16 mouse cellular contexts compared by ENCODE assay signal in genomic region chr5:150711503-150711902, GRCm38 (mm10).
"Had no signal": no experiment of that assay in that cellular context is flagged by ENCODE, and none has a peak within 500 bp of the region (broad histone marks: within the 10 kb centered on the region; RNA-seq: fewer than 3 reads in every experiment).

No protein-coding gene starts in this region.

- H3K36me3 ChIP-seq: limb, embryonic 13.5 days; midbrain, embryonic 15.5 days; neural tube, embryonic 13.5 days had no signal

- H3K9me3 ChIP-seq: limb, embryonic 13.5 days; midbrain, embryonic 10.5 days; midbrain, embryonic 15.5 days; neural tube, embryonic 13.5 days had no signal

- H3K4me1 ChIP-seq: midbrain, embryonic 10.5 days; neural tube, embryonic 13.5 days had no signal

- H3K4me2 ChIP-seq: limb, embryonic 13.5 days; midbrain, embryonic 15.5 days; neural tube, embryonic 13.5 days had no signal

- H3K27ac ChIP-seq: kidney, postnatal 0 days; limb, embryonic 13.5 days; liver, embryonic 14.5 days; midbrain, embryonic 10.5 days; midbrain, embryonic 15.5 days; neural tube, embryonic 13.5 days had no signal

- H3K9ac ChIP-seq: limb, embryonic 13.5 days; liver, embryonic 14.5 days; midbrain, embryonic 15.5 days; neural tube, embryonic 13.5 days had no signal

- H3K27me3 ChIP-seq: limb, embryonic 13.5 days; midbrain, embryonic 15.5 days; neural tube, embryonic 13.5 days had no signal

- DNase-seq: kidney, postnatal 36 days; layer of hippocampus, adult 9-11 months; layer of hippocampus, postnatal 36 days; left cerebral cortex, postnatal 4 days; lung, adult 18-20 months; lung, postnatal 10 days; retina, postnatal 1 day; right cerebral cortex, postnatal 4 days; spleen, adult 18-20 months; thymus, postnatal 36 days had no signal

- H3K4me3 ChIP-seq: limb, embryonic 13.5 days; midbrain, embryonic 10.5 days; midbrain, embryonic 15.5 days; neural tube, embryonic 13.5 days had no signal

- ATAC-seq: midbrain, embryonic 15.5 days had no signal
